Mouse (Mus musculus): Measurements from ENCODE around the gene Pced1a. TPM values are rescaled to one million over a fixed set of nuclear protein-coding genes. Genes with fewer than 3 reads are reported as not detected.

The Pced1a gene
- 8.1 and 10.3 TPM in 2 replicates for polyA plus RNA-seq (2014; fragmentation: Nextera tagmentation; extraction: Ambion mirVana)

DNA sequence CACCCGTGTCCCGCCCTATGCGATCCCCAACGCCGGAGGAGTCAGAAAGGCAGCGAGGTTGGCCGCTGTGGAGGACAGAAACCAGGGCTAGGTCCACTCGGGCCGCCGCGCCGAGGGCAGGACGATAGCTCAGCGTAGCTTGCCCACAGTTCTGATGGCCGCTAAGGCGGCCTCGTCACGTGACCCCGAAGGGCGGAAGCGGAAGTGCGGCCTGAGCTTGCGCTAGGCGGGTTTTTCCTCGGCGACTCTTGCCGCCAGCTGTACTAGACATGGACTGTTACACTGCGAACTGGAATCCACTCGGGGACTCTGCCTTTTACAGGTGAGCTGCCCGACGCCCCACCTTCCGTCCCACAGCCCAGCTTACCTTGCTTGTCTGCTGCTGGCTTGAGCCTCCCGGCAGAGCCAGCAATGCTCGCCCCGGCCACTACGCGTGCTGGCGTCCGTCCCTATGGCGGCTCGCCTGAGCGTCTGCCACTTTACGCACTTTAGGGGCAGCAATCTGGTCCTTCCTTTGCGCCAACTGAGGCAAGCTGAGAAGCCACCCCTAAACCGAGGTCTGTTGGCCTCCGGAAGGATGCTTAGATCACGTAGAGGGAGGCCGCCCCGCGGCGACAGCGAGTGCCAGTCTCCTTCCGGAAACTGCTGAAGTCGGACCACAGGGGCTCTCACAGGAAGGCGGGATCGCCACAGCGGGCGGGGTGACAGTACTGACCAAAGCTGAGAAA, at the start of gene Pced1a, which contains the start of gene Vps16:
Gene Pced1a, minus strand, starts transcription at position 576 of the 728 bp plus-strand sequence.
Gene Vps16, plus strand, starts transcription at position 214 of the 728 bp plus-strand sequence.
- WGBS: under 1% methylated on average over 58 of the region's 58 CpGs
- H3K27ac ChIP-seq (ENCODE audit: low read depth, low read length): peak within 1 kb of the TSS; percentile 77
- peak; percentile 96 for DNase-seq (ENCODE audit: low spot score)
- H3K36me3 ChIP-seq (ENCODE audit: control insufficient read depth, insufficient read depth, low read length): no peaks in the 10 kb centered on the region
- no peaks in the 10 kb centered on the region for H3K27me3 ChIP-seq (ENCODE audit: control insufficient read depth, insufficient read depth, low read length)
- H3K9ac ChIP-seq (ENCODE audit: low read depth, low read length): peak within 1 kb of the TSS; percentile 87
- ATAC-seq (ENCODE audit: low FRiP score): peak; percentile 96
- H3K4me3 ChIP-seq (ENCODE audit: low read depth, low read length): peak within 1 kb of the TSS; percentile 79
- H3K4me2 ChIP-seq (replicated peaks; ENCODE audit: low read depth, low read length): peak within 1 kb of the TSS; percentile 83
- 0 out of 2 replicates have a peak, but pooled peaks cover 4% of the 10 kb centered on the region for H3K4me1 ChIP-seq (replicated peaks; ENCODE audit: control insufficient read depth, insufficient read depth, low read length)
- H3K9me3 ChIP-seq (ENCODE audit: control insufficient read depth, low read length): no peaks in the 10 kb centered on the region

DNA sequence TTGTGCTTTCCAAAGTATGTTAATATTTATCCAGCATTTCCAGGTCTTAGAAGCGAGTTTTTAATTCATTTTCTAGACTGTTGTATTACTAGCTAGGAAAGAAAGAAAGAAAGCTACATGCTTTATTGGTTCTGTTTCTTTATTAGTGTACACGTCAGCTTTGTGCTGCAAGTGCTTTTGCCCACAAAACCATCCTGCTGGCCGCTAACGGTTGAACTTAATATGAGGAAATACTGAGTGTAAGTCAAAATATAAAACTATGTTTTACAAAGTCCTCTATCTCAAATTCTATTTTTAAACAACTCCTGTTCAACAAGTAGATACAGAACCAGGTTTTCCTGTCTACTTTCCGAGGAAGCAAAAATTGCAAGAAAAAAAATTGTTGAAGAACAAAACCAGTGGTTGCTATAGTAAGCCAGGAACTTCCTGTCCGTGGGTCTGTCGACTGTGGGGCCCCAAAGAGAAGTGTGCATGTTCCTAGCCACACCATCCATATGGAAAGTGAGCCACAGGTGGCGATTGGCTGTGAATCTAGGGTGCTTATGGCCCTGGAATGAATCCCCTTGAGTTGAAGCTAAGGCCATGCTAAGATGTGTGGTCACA, 48.5 kb upstream of the Pced1a start:
- no peak overlapping the region for H3K9ac ChIP-seq (ENCODE audit: low read depth, low read length)
- no peaks in the 10 kb centered on the region for H3K27me3 ChIP-seq (ENCODE audit: control insufficient read depth, insufficient read depth, low read length)
- no peak overlapping the region for H3K4me3 ChIP-seq (ENCODE audit: low read depth, low read length)
- H3K36me3 ChIP-seq (ENCODE audit: control insufficient read depth, insufficient read depth, low read length): no peaks in the 10 kb centered on the region
- no peak overlapping the region for H3K4me2 ChIP-seq (replicated peaks; ENCODE audit: low read depth, low read length)
- H3K4me1 ChIP-seq (replicated peaks; ENCODE audit: control insufficient read depth, insufficient read depth, low read length): no peaks in the 10 kb centered on the region
- H3K27ac ChIP-seq (ENCODE audit: low read depth, low read length): no peak overlapping the region
- DNase-seq (ENCODE audit: low spot score) (no peak), ATAC-seq (ENCODE audit: low FRiP score) (no peak)
- no peaks in the 10 kb centered on the region for H3K9me3 ChIP-seq (ENCODE audit: control insufficient read depth, low read length)
- 88% methylated on average over 8 of the region's 8 CpGs for WGBS

DNA sequence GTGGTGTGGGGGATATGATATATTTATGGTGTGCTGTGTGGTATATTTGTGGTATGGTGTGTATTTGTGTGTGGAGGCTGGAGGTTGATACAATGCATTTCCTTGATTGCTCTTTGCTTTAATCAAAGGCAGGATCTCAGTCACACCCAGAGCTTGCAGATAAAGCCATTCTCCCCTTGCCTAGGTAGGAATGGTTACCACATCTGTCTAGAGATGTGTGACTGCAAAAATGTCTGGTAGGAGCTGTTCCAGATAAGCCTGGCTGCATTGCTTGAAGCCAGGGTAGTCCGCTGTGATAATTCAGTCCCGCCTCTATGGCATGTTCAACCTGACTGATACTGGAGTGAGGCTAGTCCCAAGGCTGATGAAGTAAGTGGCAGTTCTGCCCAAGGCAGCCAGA, 45.4 kb upstream of the Pced1a start:
- Histone ChIP-seq H3K4me2 (replicated peaks; ENCODE audit: low read depth, low read length) (no peak overlapping the region), H3K27ac (ENCODE audit: low read depth, low read length) (no peak overlapping the region; the same call in 1 of the 2 replicates), H3K9me3 (ENCODE audit: control insufficient read depth, low read length) (no peaks in the 10 kb centered on the region), H3K9ac (ENCODE audit: low read depth, low read length) (no peak overlapping the region), H3K36me3 (ENCODE audit: control insufficient read depth, insufficient read depth, low read length) (no peaks in the 10 kb centered on the region), H3K4me3 (ENCODE audit: low read depth, low read length) (no peak overlapping the region), H3K27me3 (ENCODE audit: control insufficient read depth, insufficient read depth, low read length) (no peaks in the 10 kb centered on the region), H3K4me1 (replicated peaks; ENCODE audit: control insufficient read depth, insufficient read depth, low read length) (no peaks in the 10 kb centered on the region)
- WGBS: 78% methylated on average over 2 of the region's 2 CpGs
- no peak for DNase-seq (ENCODE audit: low spot score)
- no peak for ATAC-seq (ENCODE audit: low FRiP score)

DNA sequence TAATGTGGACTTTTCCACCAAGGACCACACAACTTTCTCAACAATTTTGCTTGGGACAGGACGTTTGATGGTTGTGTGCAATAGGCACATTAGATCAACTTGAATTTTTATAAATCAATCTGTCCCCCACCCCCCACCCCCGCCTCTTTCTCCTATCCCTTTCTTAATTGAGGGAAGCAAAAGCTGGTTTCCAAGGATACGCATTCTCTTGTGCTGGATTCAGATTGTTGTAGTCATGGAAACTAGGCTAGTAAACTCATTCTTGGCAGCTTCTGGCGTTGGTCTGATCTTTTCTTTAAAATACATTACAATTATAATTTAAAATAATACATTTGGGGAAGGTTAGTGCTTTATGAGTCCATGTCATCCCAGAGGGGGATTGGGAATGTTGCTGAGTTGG, 44.9 kb upstream of the Pced1a start:
- H3K36me3 ChIP-seq (ENCODE audit: control insufficient read depth, insufficient read depth, low read length): no peaks in the 10 kb centered on the region
- no peaks in the 10 kb centered on the region for H3K4me1 ChIP-seq (replicated peaks; ENCODE audit: control insufficient read depth, insufficient read depth, low read length)
- no peak for ATAC-seq (ENCODE audit: low FRiP score)
- no peak overlapping the region for H3K9ac ChIP-seq (ENCODE audit: low read depth, low read length)
- DNase-seq (ENCODE audit: low spot score): peak; percentile 50
- no peak overlapping the region for H3K4me3 ChIP-seq (ENCODE audit: low read depth, low read length)
- 42% methylated on average over 4 of the region's 4 CpGs for WGBS
- no peak overlapping the region; the same call in 1 of the 2 replicates for H3K4me2 ChIP-seq (replicated peaks; ENCODE audit: low read depth, low read length)
- H3K9me3 ChIP-seq (ENCODE audit: control insufficient read depth, low read length): no peaks in the 10 kb centered on the region
- H3K27me3 ChIP-seq (ENCODE audit: control insufficient read depth, insufficient read depth, low read length): no peaks in the 10 kb centered on the region
- H3K27ac ChIP-seq (ENCODE audit: low read depth, low read length): no peak overlapping the region

DNA sequence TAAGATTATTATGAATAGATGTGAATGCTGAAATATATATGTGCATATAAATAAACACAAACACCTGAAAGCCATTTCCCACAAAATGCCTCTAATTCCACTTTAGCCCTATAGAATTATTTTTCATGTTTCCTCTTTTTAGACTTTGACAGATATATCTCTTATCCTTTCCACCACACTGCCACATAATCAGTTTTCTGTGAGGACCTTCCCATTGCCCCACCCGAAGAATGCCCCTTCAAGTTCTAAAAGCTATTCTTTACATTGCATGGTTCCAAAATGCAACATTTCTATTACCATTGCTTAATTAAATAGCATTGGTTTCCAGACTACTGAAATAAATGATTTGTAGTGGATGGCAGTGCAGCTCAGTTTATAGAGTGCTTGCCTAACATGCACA, 41.9 kb upstream of the Pced1a start:
- Histone ChIP-seq H3K9me3 (ENCODE audit: control insufficient read depth, low read length) (no peaks in the 10 kb centered on the region), H3K36me3 (ENCODE audit: control insufficient read depth, insufficient read depth, low read length) (no peaks in the 10 kb centered on the region), H3K9ac (ENCODE audit: low read depth, low read length) (no peak overlapping the region), H3K4me3 (ENCODE audit: low read depth, low read length) (no peak overlapping the region), H3K27me3 (ENCODE audit: control insufficient read depth, insufficient read depth, low read length) (no peaks in the 10 kb centered on the region), H3K27ac (ENCODE audit: low read depth, low read length) (no peak overlapping the region), H3K4me1 (replicated peaks; ENCODE audit: control insufficient read depth, insufficient read depth, low read length) (no peaks in the 10 kb centered on the region), H3K4me2 (replicated peaks; ENCODE audit: low read depth, low read length) (no peak overlapping the region)
- 95% methylated on average over 1 of the region's 1 CpGs for WGBS
- DNase-seq (ENCODE audit: low spot score) (no peak), ATAC-seq (ENCODE audit: low FRiP score) (no peak)

DNA sequence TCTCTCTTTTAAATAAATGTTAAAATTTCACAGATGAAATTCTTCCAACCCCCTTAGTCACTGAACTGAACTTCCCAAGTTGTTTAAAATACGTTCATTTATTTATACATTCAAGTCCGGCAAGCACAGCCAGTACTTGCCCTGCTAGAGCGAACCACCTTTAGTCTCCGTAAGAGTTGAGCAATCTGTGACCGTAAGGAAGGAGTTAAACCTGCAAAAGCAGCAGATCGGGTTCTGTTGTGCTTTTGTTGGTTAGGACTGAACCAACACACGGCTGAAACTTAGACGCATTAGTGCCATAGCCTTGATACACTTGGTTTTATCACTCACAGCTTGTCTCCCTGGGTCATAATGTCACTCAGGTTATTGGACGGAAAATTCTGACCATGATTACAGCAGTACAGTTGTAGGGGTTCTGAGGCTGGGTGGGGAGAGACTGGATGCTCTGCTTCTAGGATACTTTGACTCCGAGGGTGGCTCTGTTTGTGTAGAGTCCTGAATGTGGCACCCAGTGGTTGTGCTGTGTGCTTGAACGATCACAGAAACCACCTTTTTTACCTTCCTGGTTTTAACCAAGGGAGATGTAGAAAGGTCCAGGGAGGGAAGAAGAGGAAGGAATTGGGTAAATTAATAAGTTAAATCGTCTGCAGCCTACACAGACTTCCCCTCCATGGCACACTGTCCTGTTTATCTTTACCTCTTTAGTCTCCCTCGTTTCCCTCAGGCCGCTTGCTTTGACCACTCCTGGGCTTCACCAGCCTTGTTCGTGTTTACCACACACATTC, 37.0 kb upstream of the Pced1a start:
- no peak for DNase-seq (ENCODE audit: low spot score)
- Histone ChIP-seq H3K27ac (ENCODE audit: low read depth, low read length) (no peak overlapping the region), H3K4me1 (replicated peaks; ENCODE audit: control insufficient read depth, insufficient read depth, low read length) (no peaks in the 10 kb centered on the region), H3K9me3 (ENCODE audit: control insufficient read depth, low read length) (no peaks in the 10 kb centered on the region), H3K4me2 (replicated peaks; ENCODE audit: low read depth, low read length) (no peak overlapping the region), H3K36me3 (ENCODE audit: control insufficient read depth, insufficient read depth, low read length) (no peaks in the 10 kb centered on the region), H3K4me3 (ENCODE audit: low read depth, low read length) (no peak overlapping the region), H3K27me3 (ENCODE audit: control insufficient read depth, insufficient read depth, low read length) (no peaks in the 10 kb centered on the region), H3K9ac (ENCODE audit: low read depth, low read length) (no peak overlapping the region)
- 83% methylated on average over 15 of the region's 15 CpGs for WGBS
- no peak for ATAC-seq (ENCODE audit: low FRiP score)

DNA sequence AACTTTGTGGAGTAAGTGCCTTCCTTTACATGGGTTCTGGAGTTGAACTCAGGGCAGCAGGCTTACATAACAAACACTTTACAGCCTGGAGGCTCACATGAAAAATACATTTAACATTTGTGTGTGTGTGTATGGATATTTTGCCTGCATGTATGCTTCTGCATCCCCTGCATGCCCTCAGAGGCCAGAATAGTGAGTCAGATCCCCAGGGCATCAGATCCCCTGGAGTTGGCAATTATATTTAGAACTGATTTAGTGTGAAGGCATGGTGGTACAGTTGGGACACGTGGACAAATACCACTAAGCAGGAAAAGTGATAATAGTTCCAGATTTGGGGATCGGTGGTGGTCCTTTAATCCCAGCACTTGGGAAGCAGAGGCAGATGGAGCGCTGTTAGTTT, 35.1 kb upstream of the Pced1a start:
- Histone ChIP-seq H3K27ac (ENCODE audit: low read depth, low read length) (no peak overlapping the region), H3K4me2 (replicated peaks; ENCODE audit: low read depth, low read length) (no peak overlapping the region), H3K4me3 (ENCODE audit: low read depth, low read length) (no peak overlapping the region), H3K9me3 (ENCODE audit: control insufficient read depth, low read length) (no peaks in the 10 kb centered on the region), H3K27me3 (ENCODE audit: control insufficient read depth, insufficient read depth, low read length) (no peaks in the 10 kb centered on the region), H3K4me1 (replicated peaks; ENCODE audit: control insufficient read depth, insufficient read depth, low read length) (no peaks in the 10 kb centered on the region), H3K36me3 (ENCODE audit: control insufficient read depth, insufficient read depth, low read length) (no peaks in the 10 kb centered on the region), H3K9ac (ENCODE audit: low read depth, low read length) (no peak overlapping the region)
- WGBS: 93% methylated on average over 3 of the region's 3 CpGs
- DNase-seq (ENCODE audit: low spot score) (no peak), ATAC-seq (ENCODE audit: low FRiP score) (no peak)

DNA sequence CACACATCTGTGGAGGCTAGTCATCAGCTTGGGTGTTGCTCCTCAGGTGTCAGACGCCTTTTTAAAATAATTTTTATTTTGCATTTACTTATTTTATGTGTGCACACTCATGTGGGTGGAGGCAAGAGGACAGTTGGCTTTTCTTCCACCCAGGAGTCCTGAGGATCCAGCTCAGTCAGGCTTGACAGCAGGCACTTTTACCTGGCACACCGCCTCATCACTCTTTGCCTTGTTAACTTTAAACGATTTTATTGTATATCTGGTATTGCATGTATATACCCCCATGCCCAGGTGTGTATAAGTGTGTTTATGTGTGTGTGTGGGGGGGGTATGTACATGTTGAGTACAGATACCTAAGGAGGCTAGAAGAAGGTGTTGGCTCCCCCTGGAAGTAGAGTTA, 33.4 kb upstream of the Pced1a start:
- H3K4me2 ChIP-seq (replicated peaks; ENCODE audit: low read depth, low read length): no peak overlapping the region
- no peak overlapping the region for H3K4me3 ChIP-seq (ENCODE audit: low read depth, low read length)
- no peaks in the 10 kb centered on the region for H3K9me3 ChIP-seq (ENCODE audit: control insufficient read depth, low read length)
- H3K36me3 ChIP-seq (ENCODE audit: control insufficient read depth, insufficient read depth, low read length): no peaks in the 10 kb centered on the region
- no peak for ATAC-seq (ENCODE audit: low FRiP score)
- H3K4me1 ChIP-seq (replicated peaks; ENCODE audit: control insufficient read depth, insufficient read depth, low read length): no peaks in the 10 kb centered on the region
- H3K27me3 ChIP-seq (ENCODE audit: control insufficient read depth, insufficient read depth, low read length): no peaks in the 10 kb centered on the region
- H3K27ac ChIP-seq (ENCODE audit: low read depth, low read length): no peak overlapping the region
- H3K9ac ChIP-seq (ENCODE audit: low read depth, low read length): no peak overlapping the region
- WGBS: 89% methylated on average over 3 of the region's 3 CpGs
- no peak for DNase-seq (ENCODE audit: low spot score)

Data from hindbrain, embryonic 11.5 days (tissue).